Mouse (Mus musculus) stomach, embryonic 15.5 days (tissue): Measurements from ENCODE around the gene Tuba3b. TPM values are rescaled to one million over a fixed set of nuclear protein-coding genes. Genes with fewer than 3 reads are reported as not detected.
A peak's percentile ranks its signal among the peaks of the same experiment; 100 is the strongest.

Experiments
- ATAC-seq: fragments of 200-750 bp; cut with Nextera tagmentation; 2 replicates; pipeline ENCODE4 v1.8.0; 2017; ENCODE audit warnings: low read depth, moderate number of reproducible peaks, moderate TSS enrichment; ENCODE audit not compliant: insufficient read depth, low FRiP score
- H3K27ac ChIP-seq: fragments of 300-500 bp; sonication (generic); 2 replicates; pipeline ENCODE4 v1.5.1; 2015; ENCODE audit warnings: mild to moderate bottlenecking, inconsistent platforms
- H3K27me3 ChIP-seq: fragments of 300-500 bp; sonication (generic); replicated peaks from 2 replicates; pipeline ENCODE4 v1.6.1; 2015; ENCODE audit warnings: inconsistent platforms
- H3K36me3 ChIP-seq: fragments of 300-500 bp; sonication (generic); 2 replicates; pipeline ENCODE4 v1.6.1; 2015; ENCODE audit warnings: inconsistent platforms
- H3K4me1 ChIP-seq: fragments of 300-500 bp; sonication (generic); 2 replicates; pipeline ENCODE4 v1.6.1; 2015; ENCODE audit warnings: inconsistent platforms
- H3K4me2 ChIP-seq: fragments of 300-500 bp; sonication (generic); 2 replicates; pipeline ENCODE4 v1.6.1; 2015; ENCODE audit warnings: mild to moderate bottlenecking, inconsistent platforms
- H3K4me3 ChIP-seq: fragments of 300-500 bp; sonication (generic); replicated peaks from 2 replicates; pipeline ENCODE4 v1.5.1; 2015; ENCODE audit warnings: inconsistent platforms
- H3K9ac ChIP-seq: fragments of 300-500 bp; sonication (generic); 2 replicates; pipeline ENCODE4 v1.6.1; 2015; ENCODE audit warnings: inconsistent platforms
- H3K9me3 ChIP-seq: fragments of 300-500 bp; sonication (generic); 2 replicates; pipeline ENCODE4 v1.6.1; 2016; ENCODE audit warnings: inconsistent platforms
- WGBS: fragments of 180-500 bp; shearing (Covaris S2); methylation state at CpG from one replicate; pipeline ENCODE4 v1.1.7; 2015; 5-methylcytosine and 5-hydroxymethylcytosine counted together
- polyA plus RNA-seq: library from polyadenylated mRNA; unstranded; fragments of >200 nt; fragmentation: Nextera tagmentation; extraction: Ambion mirVana; gene quantifications from 2 replicates; pipeline ENCODE4 v1.2.1, GENCODE M21; 2015

The Tuba3b gene
- polyA plus RNA-seq = not detected in 2 replicates

DNA sequence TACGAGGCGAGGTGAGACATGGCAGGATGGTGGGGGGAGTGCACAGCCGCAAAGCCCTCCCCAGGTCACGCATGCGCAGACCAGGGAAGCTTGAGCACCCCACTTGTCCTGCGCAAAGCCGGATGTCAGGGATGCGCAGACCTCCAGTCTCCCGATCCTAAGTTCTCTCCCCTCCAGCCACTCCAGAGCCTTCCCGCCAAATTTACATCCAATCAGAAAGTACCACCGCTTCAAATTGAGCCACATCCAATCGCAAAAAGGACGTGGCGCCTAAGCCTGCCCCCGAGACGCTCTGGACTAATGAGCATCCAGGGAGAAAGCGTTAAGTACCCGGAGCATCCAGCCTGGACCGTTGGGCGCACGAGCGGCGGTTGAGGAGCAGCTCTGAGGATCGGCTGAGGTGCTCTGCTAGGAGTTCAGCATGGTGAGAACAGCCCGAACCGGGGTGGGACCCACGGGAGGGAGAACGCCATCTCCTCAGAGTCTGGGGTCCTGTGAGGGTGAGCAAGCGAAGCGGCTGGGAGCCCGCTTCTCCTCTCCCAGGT lies at the start of gene Tuba3b:
TSS of gene Tuba3b (plus strand) at position 92 of the 545 bp plus-strand sequence.
- ATAC-seq = no peak
- Histone ChIP-seq H3K36me3 (no peaks in the 10 kb centered on the region), H3K9me3 (no peaks in the 10 kb centered on the region), H3K27ac (no peak within 1 kb of the TSS), H3K4me1 (no peaks in the 10 kb centered on the region), H3K4me3 (no peak within 1 kb of the TSS), H3K9ac (no peak within 1 kb of the TSS), H3K4me2 (no peak within 1 kb of the TSS), H3K27me3 (no peaks in the 10 kb centered on the region)
- 95% methylated on average over 31 of the region's 31 CpGs for WGBS

DNA sequence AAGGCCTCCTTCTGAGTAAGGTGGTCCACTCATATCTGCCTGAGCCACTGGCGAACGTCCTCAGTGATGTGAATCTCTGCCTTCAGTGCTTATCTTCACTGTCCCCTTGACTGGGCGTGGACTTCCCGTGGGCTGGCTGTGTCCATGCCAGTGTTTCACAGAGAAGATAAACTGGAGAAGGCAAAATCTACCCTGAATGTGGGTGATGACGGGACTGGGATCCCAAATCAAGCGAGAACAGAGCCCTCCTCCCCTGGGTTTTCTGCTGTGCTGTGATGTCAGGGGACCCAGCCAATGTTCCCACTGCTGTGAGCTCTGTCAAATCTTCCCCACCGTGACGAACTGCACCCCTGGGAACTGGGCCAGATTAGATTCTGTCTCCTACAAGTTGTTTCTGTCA lies 48.3 kb upstream of the Tuba3b start:
- no peak overlapping the region for H3K9ac ChIP-seq
- WGBS = 57% methylated on average over 8 of the region's 8 CpGs
- no peak overlapping the region for H3K4me3 ChIP-seq

GRCm38 (mm10) chr6:145567832-145568231 lies 47.7 kb upstream of the Tuba3b start:
- no peaks in the 10 kb centered on the region for H3K9me3 ChIP-seq
- 92% methylated on average over 3 of the region's 3 CpGs for WGBS
- no peak for ATAC-seq

More for the DNA sequence above, 48.3 kb upstream of the Tuba3b start:
- Histone ChIP-seq H3K4me1 (peaks cover 8% of the 10 kb centered on the region), H3K9me3 (no peaks in the 10 kb centered on the region), H3K36me3 (no peaks in the 10 kb centered on the region), H3K27ac (no peak overlapping the region), H3K27me3 (no peaks in the 10 kb centered on the region), H3K4me2 (no peak overlapping the region)
- ATAC-seq = 0 out of 2 replicates have a peak, but pooled peaks have one; percentile 10

DNA sequence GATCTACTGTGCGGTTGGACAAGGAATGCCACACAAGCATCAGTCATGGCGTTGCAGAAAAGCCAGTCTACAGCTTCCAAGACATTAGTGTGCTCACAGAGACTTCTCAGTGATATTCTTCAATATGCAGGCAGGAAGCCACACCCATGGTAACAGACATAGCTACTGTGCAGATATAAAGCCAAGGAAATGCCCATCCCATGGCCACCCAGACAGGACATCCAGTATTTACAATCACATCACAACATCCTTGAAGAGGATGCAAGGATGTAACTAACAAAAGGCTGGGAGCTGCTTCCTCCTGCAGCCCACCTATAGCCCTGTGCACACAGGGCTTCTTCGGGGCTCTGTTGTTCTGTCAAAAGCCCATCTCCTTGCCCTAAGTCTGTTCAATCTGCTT lies 46.9 kb upstream of the Tuba3b start:
- H3K27ac ChIP-seq = no peak overlapping the region
- H3K4me1 ChIP-seq = peaks cover 8% of the 10 kb centered on the region
- H3K4me3 ChIP-seq = no peak overlapping the region
- H3K36me3 ChIP-seq = no peaks in the 10 kb centered on the region
- WGBS = 81% methylated on average over 3 of the region's 3 CpGs
- H3K27me3 ChIP-seq = no peaks in the 10 kb centered on the region
- no peak overlapping the region for H3K9ac ChIP-seq
- ATAC-seq = no peak
- H3K9me3 ChIP-seq = no peaks in the 10 kb centered on the region
- no peak overlapping the region for H3K4me2 ChIP-seq

More at GRCm38 (mm10) chr6:145567832-145568231, 47.7 kb upstream of the Tuba3b start:
- H3K27me3 ChIP-seq = no peaks in the 10 kb centered on the region
- no peak overlapping the region for H3K4me3 ChIP-seq
- no peak overlapping the region for H3K4me2 ChIP-seq
- H3K4me1 ChIP-seq = peaks cover 8% of the 10 kb centered on the region
- H3K27ac ChIP-seq = no peak overlapping the region
- no peak overlapping the region for H3K9ac ChIP-seq
- no peaks in the 10 kb centered on the region for H3K36me3 ChIP-seq

DNA sequence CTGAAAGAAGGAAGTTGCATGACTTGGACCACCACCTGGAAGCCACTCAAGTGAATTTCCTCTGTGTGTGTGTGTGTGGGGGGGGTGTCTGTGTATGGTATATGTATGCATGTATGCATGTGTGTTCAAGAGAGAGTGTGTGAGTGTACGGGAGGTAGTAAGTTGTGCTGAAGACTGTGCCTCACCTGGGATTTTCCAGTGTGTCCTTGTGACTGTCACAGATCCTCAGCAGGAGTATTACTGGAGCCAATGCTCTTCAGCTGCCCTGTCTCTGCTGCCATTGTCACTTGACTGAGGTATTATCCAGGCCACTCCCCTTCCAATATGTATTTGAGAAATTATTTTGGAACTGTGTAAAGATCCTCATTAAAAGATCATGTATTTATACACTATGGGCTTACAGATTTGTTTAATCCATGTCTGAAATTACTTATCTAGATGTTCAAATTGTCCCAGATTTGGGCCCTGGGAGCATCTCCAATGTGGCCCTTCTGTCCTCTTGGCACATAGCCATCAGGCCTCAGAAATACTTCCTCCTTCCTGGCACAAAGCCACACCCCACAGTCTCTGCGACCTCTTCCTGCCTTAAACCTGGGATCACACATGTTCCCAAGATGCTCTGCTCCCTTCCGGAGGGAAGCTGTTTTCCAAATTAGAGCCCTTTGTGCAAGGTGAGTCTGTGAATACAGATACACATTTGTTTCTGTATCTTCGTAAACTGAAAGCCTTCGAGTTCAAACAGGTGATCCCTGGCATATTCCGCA lies 42.1 kb upstream of the Tuba3b start:
- ATAC-seq = no peak; the same call in 1 of the 2 replicates
- H3K4me1 ChIP-seq = peaks cover 5% of the 10 kb centered on the region
- no peak overlapping the region for H3K9ac ChIP-seq
- H3K4me2 ChIP-seq = no peak overlapping the region
- H3K27ac ChIP-seq = no peak overlapping the region
- WGBS = 84% methylated on average over 6 of the region's 6 CpGs
- H3K9me3 ChIP-seq = no peaks in the 10 kb centered on the region
- H3K4me3 ChIP-seq = no peak overlapping the region
- H3K36me3 ChIP-seq = no peaks in the 10 kb centered on the region
- H3K27me3 ChIP-seq = no peaks in the 10 kb centered on the region

DNA sequence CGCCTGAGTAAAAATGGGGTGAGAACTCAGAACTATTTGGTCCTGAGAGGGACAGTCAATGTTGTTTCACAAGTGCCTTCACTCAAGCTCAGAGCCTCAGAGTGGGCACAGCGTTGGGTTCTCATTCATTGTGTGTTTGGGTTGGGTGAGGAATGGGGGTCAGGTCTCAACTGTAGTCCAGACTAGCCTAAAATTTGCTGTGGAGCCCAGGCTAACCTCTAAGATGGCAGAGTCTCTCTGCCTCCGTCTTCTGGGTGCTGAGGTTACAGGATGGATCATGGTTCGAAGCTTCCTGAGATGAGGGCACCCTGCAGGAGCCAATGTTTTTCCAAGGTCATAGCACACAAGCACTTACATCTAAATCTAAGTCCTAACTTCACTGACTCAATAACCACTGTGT lies 38.8 kb upstream of the Tuba3b start:
- Histone ChIP-seq H3K4me2 (no peak overlapping the region), H3K36me3 (no peaks in the 10 kb centered on the region), H3K9ac (no peak overlapping the region), H3K4me3 (no peak overlapping the region), H3K4me1 (peaks cover 10% of the 10 kb centered on the region), H3K9me3 (no peaks in the 10 kb centered on the region), H3K27ac (no peak overlapping the region), H3K27me3 (no peaks in the 10 kb centered on the region)
- ATAC-seq = no peak
- 87% methylated on average over 4 of the region's 4 CpGs for WGBS

- no peaks in the 10 kb centered on the region for H3K27me3 ChIP-seq
- H3K4me2 ChIP-seq = no peak overlapping the region
- no peaks in the 10 kb centered on the region for H3K9me3 ChIP-seq
- H3K4me1 ChIP-seq = peaks cover 10% of the 10 kb centered on the region
- no peak overlapping the region for H3K4me3 ChIP-seq
- H3K36me3 ChIP-seq = no peaks in the 10 kb centered on the region
- H3K27ac ChIP-seq = no peak overlapping the region
- no peak overlapping the region for H3K9ac ChIP-seq
- 42% methylated on average over 10 of the region's 10 CpGs for WGBS
- ATAC-seq = no peak
These were observed 36.9 kb upstream of the Tuba3b start for GRCm38 (mm10) chr6:145578457-145579185.

GRCm38 (mm10) chr6:145579761-145580160 lies 35.8 kb upstream of the Tuba3b start:
- WGBS = 84% methylated on average over 3 of the region's 3 CpGs

DNA sequence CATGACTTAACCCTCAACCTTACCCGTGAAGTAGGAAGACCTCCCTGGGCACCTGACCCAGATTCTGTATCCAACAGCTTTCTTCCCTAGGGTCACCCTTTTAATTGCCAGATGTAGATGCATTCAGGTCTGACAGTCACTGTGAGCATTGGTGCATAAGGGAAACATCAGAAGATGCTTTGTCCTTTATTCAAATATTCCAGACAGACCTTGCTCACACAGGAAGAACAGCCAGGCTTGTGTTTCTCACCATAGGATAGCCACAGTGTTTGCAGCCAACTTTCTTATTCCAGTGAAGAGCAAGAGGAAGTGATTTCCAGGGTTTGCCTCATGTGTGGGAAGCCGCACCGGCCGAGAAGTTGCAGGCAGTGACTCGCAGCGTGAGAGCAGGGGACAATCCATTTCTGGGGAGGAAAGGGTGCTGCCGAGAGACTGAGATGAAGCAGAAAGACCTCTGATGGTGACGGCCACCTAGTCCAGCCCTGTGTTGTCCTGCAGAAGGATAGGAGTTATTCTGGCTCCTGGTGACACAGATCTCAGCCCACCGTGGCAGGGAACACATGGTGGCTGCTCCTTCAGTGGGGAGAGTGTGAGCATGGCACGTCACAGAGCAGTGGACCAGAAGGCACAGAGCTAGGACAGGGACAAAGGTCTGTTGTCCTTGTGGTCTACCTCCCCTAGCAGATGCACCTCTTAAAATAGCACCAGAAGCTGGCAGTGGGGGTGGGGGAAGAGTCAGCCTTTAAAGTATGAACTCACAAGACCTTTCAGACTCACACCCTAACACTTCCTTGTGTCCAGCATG lies 34.0 kb upstream of the Tuba3b start:
- Histone ChIP-seq H3K4me3 (no peak overlapping the region), H3K9me3 (no peaks in the 10 kb centered on the region), H3K36me3 (no peaks in the 10 kb centered on the region), H3K9ac (no peak overlapping the region), H3K4me2 (no peak overlapping the region), H3K4me1 (peaks cover 10% of the 10 kb centered on the region), H3K27ac (no peak overlapping the region), H3K27me3 (no peaks in the 10 kb centered on the region)
- no peak for ATAC-seq
- 61% methylated on average over 10 of the region's 10 CpGs for WGBS

More at GRCm38 (mm10) chr6:145579761-145580160, 35.8 kb upstream of the Tuba3b start:
- no peaks in the 10 kb centered on the region for H3K9me3 ChIP-seq
- H3K4me3 ChIP-seq = no peak overlapping the region
- H3K9ac ChIP-seq = no peak overlapping the region
- ATAC-seq = no peak
- H3K4me2 ChIP-seq = no peak overlapping the region
- no peaks in the 10 kb centered on the region for H3K36me3 ChIP-seq
- H3K4me1 ChIP-seq = peaks cover 10% of the 10 kb centered on the region
- H3K27ac ChIP-seq = no peak overlapping the region
- H3K27me3 ChIP-seq = no peaks in the 10 kb centered on the region

DNA sequence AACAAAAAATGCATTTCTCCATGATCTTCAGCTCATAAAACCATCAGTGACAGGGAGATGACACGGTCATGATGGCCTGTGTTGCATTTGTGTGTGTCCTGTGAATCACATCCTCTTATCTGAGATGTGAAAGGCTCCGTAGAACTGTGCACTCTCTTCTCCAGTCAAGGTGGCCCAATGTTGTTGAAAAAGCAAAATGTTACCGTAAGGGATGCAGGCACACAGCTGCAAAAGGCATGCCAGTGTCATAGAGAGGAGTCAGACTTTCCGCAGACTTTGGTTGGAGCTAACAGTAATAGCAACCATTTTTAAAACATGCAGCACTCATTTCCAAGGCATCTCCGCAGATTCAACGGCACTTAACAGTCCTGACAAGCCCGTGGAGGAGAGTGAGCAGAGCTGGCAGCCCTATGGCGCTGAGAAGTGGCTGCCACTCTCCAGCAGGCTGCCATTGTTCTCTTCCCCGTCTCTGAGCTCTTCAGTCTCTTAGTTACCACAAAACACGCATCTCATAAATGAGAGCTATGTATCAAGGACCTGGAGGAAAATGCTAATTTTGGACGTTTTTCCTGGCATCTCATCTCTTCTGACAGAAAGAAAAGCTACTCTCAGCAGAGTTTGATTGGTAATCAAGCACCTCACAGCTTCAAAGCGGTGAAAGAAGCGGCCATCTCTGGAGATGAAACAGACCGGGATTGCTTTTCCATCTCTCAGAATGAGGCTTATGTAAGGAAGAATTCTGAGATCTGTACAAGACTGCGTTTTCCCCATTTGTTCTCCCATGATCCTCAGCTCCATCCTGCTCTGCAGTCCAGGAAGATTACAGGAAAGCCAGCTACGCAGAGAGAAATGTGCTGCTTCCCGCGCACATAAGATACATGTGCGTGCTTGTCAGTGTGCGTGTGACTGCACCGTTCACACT lies 30.2 kb upstream of the Tuba3b start:
- Histone ChIP-seq H3K27me3 (no peaks in the 10 kb centered on the region), H3K27ac (no peak overlapping the region), H3K4me3 (no peak overlapping the region), H3K36me3 (no peaks in the 10 kb centered on the region), H3K4me1 (no peaks in the 10 kb centered on the region), H3K4me2 (no peak overlapping the region), H3K9ac (no peak overlapping the region), H3K9me3 (no peaks in the 10 kb centered on the region)
- no peak for ATAC-seq
- 80% methylated on average over 21 of the region's 21 CpGs for WGBS
